Mouse (Mus musculus): ENCODE results near the gene Rps8.

Rps8 gene

GRCm38 (mm10) chr4:117125348-117125909 lies 30.6 kb downstream of the Rps8 start, which contains the start of gene Btbd19:
Gene Btbd19, minus strand, starts transcription at chr4:117125725.
- DNase-seq (ENCODE audit: low read depth, low spot score), result peak; percentile 72

- peak; percentile 28 for DNase-seq (ENCODE audit: low read depth, low spot score)
Observed at GRCm38 (mm10) chr4:117124518-117125347, 31.3 kb downstream of the Rps8 start.

GRCm38 (mm10) chr4:117124218-117124517 lies 31.9 kb downstream of the Rps8 start:
- no peak for DNase-seq (ENCODE audit: low read depth, low spot score)

- DNase-seq (ENCODE audit: low read depth, low spot score), result no peak
Observed at GRCm38 (mm10) chr4:117123546-117124217, 32.4 kb downstream of the Rps8 start.

GRCm38 (mm10) chr4:117122209-117122608 lies 33.8 kb downstream of the Rps8 start:
- no peak for DNase-seq (ENCODE audit: low read depth, low spot score)

GRCm38 (mm10) chr4:117120445-117121414 lies 35.3 kb downstream of the Rps8 start:
- DNase-seq (ENCODE audit: low read depth, low spot score), result peak; percentile 99

GRCm38 (mm10) chr4:117120052-117120444 lies 36.0 kb downstream of the Rps8 start:
- DNase-seq (ENCODE audit: low read depth, low spot score), result no peak

- DNase-seq (ENCODE audit: low read depth, low spot score), result no peak
Observed at GRCm38 (mm10) chr4:117119636-117120035, 36.4 kb downstream of the Rps8 start.

- no peak for DNase-seq (ENCODE audit: low read depth, low spot score)
Observed at GRCm38 (mm10) chr4:117117931-117118330, 38.1 kb downstream of the Rps8 start.

- DNase-seq (ENCODE audit: low read depth, low spot score), result no peak
Observed at GRCm38 (mm10) chr4:117115592-117115991, 40.5 kb downstream of the Rps8 start.

GRCm38 (mm10) chr4:117113237-117113636 lies 42.8 kb downstream of the Rps8 start:
- DNase-seq (ENCODE audit: low read depth, low spot score), result no peak

- DNase-seq (ENCODE audit: low read depth, low spot score), result no peak
Observed at GRCm38 (mm10) chr4:117110985-117111384, 45.1 kb downstream of the Rps8 start.

- no peak for DNase-seq (ENCODE audit: low read depth, low spot score)
Observed at GRCm38 (mm10) chr4:117110249-117110648, 45.8 kb downstream of the Rps8 start.

GRCm38 (mm10) chr4:117109330-117109729 lies 46.7 kb downstream of the Rps8 start:
- DNase-seq (ENCODE audit: low read depth, low spot score), result no peak

GRCm38 (mm10) chr4:117108524-117108849 lies 47.6 kb downstream of the Rps8 start:
- no peak for DNase-seq (ENCODE audit: low read depth, low spot score)

- no peak for DNase-seq (ENCODE audit: low read depth, low spot score)
Observed at GRCm38 (mm10) chr4:117107813-117108523, 48.1 kb downstream of the Rps8 start.

- no peak for DNase-seq (ENCODE audit: low read depth, low spot score)
Observed at GRCm38 (mm10) chr4:117105127-117105526, 50.9 kb downstream of the Rps8 start.

- DNase-seq (ENCODE audit: low read depth, low spot score), result no peak
Observed at GRCm38 (mm10) chr4:117104672-117105071, 51.4 kb downstream of the Rps8 start.

Data from telencephalon, adult 2 months (tissue).